Mouse (Mus musculus) lung, postnatal 0 days (tissue): ENCODE measurements at regions not wholly inside any gene's neighbourhood (a gene's known extent, or its start where the extent isn't known, plus 50 kb on each side); places are given as distances from the start of the nearest gene placed in this dataset.

Source experiments
- ATAC-seq: fragments of 200-750 bp; cut with Nextera tagmentation; 2 replicates; pipeline ENCODE4 v1.8.0; 2017; ENCODE audit warnings: moderate library complexity
- DNase-seq: peaks from one replicate; pipeline ENCODE4 v3.0.0-alpha.2; 2016; ENCODE audit warnings: low spot score
- H3K27ac ChIP-seq: fragments of 300-500 bp; sonication (generic); 2 replicates; pipeline ENCODE4 v1.5.1; 2014; ENCODE audit warnings: antibody characterized with exemption, mild to moderate bottlenecking, low read length, mixed read lengths
- H3K27me3 ChIP-seq: fragments of 300-500 bp; sonication (generic); replicated peaks from 2 replicates; pipeline ENCODE4 v1.6.1; 2014; ENCODE audit warnings: low read length, mixed read lengths; ENCODE audit not compliant: insufficient read depth
- H3K36me3 ChIP-seq: fragments of 300-500 bp; sonication (generic); 2 replicates; pipeline ENCODE4 v1.6.1; 2014; ENCODE audit warnings: low read length, mixed read lengths; ENCODE audit not compliant: insufficient read depth
- H3K4me1 ChIP-seq: fragments of 300-500 bp; sonication (generic); 2 replicates; pipeline ENCODE4 v1.6.1; 2014; ENCODE audit warnings: antibody characterized with exemption, low read depth, low read length, mixed read lengths; ENCODE audit not compliant: insufficient read depth
- H3K4me2 ChIP-seq: fragments of 300-500 bp; sonication (generic); replicated peaks from 2 replicates; pipeline ENCODE4 v1.6.1; 2014; ENCODE audit warnings: low read depth, mild to moderate bottlenecking, low read length, moderate library complexity, mixed read lengths
- H3K4me3 ChIP-seq: fragments of 300-500 bp; sonication (generic); 2 replicates; pipeline ENCODE4 v1.5.1; 2014; ENCODE audit warnings: low read depth, low read length
- H3K9ac ChIP-seq: fragments of 300-500 bp; sonication (generic); replicated peaks from 2 replicates; pipeline ENCODE4 v1.6.1; 2014; ENCODE audit warnings: low read depth, mild to moderate bottlenecking
- H3K9me3 ChIP-seq: fragments of 300-500 bp; sonication (generic); 2 replicates; pipeline ENCODE4 v1.6.1; 2016; ENCODE audit warnings: low read length, mixed read lengths
- CTCF ChIP-seq: IDR thresholded peaks from 2 replicates; pipeline ENCODE4 v1.5.1; 2016; ENCODE audit warnings: antibody characterized with exemption, mild to moderate bottlenecking
- EP300 ChIP-seq: IDR thresholded peaks from 2 replicates; pipeline ENCODE4 v1.6.1; 2016; ENCODE audit warnings: antibody characterized with exemption, mild to moderate bottlenecking, control low read depth
- WGBS: fragments of 180-500 bp; shearing (Covaris S2); extraction: QIAGEN DNeasy Blood & Tissue Kit; methylation state at CpG from one replicate; pipeline ENCODE4 v1.1.7; 2014; 5-methylcytosine and 5-hydroxymethylcytosine counted together

DNA sequence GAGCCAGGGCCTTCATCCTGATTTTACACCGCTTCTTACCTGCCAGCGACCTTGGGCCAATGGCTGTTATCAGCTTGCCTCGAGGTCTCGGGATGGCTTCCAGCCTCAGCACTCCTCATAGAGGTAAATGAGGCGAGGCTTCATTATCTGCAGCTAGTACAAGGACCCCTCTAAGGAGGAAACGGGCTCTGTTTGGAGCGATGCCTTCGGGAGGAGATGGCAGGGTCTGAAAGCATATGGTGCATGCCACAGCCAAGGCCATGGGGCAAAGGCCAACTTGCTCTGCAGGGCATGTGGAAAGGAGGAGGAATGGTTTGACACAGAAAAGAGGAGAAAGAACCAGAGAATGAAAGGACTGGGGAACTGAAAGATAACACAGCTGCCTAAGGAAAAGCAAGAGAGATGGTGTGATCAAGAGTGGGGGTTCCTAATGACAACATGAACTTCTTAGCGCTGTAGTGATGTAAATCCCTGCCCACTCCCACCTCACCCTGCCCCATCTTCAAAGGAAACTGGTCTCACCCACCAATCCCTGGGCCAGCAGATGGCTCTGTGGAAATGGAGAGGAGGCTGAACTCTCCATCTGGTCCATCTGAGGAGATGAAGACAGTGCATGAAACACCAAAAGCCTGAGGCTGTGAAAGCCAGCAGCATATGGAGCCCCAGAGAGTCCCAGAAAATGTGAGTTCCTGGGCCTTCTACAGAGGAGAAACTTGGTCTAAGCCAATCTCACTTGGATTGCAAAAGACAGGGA, 134.0 kb downstream of the Rplp1 start:
- ATAC-seq, result no peak
- Histone ChIP-seq H3K4me3 (no peak overlapping the region), H3K36me3 (no peaks in the 10 kb centered on the region), H3K27me3 (no peaks in the 10 kb centered on the region), H3K4me1 (no peaks in the 10 kb centered on the region), H3K4me2 (no peak overlapping the region), H3K9ac (no peak overlapping the region), H3K27ac (no peak overlapping the region), H3K9me3 (no peaks in the 10 kb centered on the region)
- no peak for DNase-seq
- TF ChIP-seq EP300 (no peak), CTCF (no peak)
- 83% methylated on average over 9 of the region's 9 CpGs for WGBS

DNA sequence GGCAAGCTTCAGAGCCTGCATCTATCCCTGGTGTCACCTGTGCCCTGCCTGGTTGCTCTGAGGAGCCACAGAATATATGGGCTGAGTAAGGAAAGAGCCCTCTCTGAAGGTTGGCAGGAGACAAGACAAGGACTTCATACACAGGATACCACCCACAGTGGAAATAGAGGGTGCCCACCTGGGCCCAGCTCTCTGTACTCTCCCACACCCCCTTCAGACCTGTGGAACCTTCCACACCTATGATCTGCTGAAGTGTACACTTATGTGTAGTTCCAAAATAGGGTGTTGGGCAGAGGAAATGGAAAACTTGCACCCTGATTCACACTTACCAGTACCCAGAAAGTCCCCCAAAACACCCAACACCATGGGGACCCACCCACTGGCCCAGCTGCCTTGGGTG, 135.2 kb downstream of the Rplp1 start:
- H3K4me3 ChIP-seq, result no peak overlapping the region
- DNase-seq, result no peak
- H3K4me1 ChIP-seq, result no peaks in the 10 kb centered on the region
- no peaks in the 10 kb centered on the region for H3K27me3 ChIP-seq
- no peaks in the 10 kb centered on the region for H3K9me3 ChIP-seq
- no peak overlapping the region for H3K9ac ChIP-seq
- H3K27ac ChIP-seq, result no peak overlapping the region
- H3K4me2 ChIP-seq, result no peak overlapping the region
- ATAC-seq, result no peak
- H3K36me3 ChIP-seq, result no peaks in the 10 kb centered on the region
- TF ChIP-seq CTCF (no peak), EP300 (no peak)

DNA sequence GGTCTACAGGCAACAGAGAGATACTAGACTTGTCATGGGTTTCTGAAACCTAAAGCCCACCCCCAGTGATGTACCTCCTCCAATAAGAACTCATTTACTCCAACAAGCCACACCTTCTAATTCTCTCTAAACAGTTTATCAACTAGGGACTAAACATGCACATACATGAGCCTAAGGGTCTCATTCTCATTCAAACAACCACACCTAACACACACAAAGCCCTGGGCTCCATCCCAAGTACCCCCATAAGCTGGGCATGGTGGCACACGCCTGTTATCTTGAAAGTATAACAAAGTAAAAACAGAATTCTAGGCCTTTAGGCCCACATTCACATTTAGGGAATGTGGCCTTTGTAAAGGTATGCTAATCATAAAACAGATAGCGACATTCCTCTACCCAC, 137.9 kb downstream of the Rplp1 start:
- Histone ChIP-seq H3K4me1 (no peaks in the 10 kb centered on the region), H3K4me2 (no peak overlapping the region), H3K4me3 (no peak overlapping the region), H3K27ac (no peak overlapping the region), H3K9me3 (no peaks in the 10 kb centered on the region), H3K36me3 (no peaks in the 10 kb centered on the region), H3K9ac (no peak overlapping the region), H3K27me3 (no peaks in the 10 kb centered on the region)
- ATAC-seq, result no peak
- no peak for DNase-seq
- TF ChIP-seq EP300 (no peak), CTCF (no peak)
- 87% methylated on average over 2 of the region's 2 CpGs for WGBS

DNA sequence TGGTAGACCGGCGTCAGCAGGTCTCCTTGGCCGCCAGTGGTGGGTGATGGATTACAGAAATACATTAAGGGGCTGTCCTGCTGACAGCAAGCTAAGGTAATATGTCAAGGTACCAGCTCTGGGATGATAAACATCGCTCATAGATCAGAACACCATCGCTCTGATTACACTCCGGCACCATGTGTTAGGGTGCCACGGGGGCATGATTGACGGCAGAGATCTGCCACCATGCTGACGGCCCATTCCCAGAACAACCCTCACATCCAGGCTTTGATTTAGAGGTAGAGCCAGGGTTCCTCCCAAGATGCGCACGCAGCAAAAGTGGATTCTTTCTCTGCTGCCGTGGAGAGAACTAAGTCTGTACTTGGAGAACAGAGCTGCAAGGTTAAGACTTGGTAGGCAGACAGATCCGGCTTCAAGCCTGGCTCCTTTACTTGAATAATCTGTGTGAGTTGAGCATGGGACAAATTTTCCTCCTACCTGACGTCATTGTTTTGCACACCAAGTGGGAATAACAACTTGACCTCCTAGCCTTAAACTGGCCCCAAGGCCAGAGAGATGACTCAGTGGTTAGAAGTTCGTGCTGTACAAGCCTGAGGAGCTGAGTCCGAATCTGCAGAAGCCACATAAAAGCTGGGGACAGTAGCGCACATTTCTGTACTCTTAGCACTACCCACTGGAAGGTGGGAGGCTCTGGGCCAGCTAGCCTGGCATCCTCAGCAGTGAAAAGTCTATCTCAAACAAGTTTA, 144.0 kb downstream of the Rplp1 start:
- 0 out of 2 replicates have a peak, but pooled peaks cover 2% of the 10 kb centered on the region for H3K27me3 ChIP-seq
- H3K9me3 ChIP-seq, result no peaks in the 10 kb centered on the region
- 45% methylated on average over 17 of the region's 17 CpGs for WGBS
- no peaks in the 10 kb centered on the region for H3K36me3 ChIP-seq
- no peak overlapping the region for H3K9ac ChIP-seq
- DNase-seq (no peak), ATAC-seq (no peak)
- H3K4me1 ChIP-seq, result no peaks in the 10 kb centered on the region
- TF ChIP-seq EP300 (no peak), CTCF (no peak)
- H3K4me2 ChIP-seq, result no peak overlapping the region
- H3K4me3 ChIP-seq, result no peak overlapping the region
- H3K27ac ChIP-seq, result no peak overlapping the region

DNA sequence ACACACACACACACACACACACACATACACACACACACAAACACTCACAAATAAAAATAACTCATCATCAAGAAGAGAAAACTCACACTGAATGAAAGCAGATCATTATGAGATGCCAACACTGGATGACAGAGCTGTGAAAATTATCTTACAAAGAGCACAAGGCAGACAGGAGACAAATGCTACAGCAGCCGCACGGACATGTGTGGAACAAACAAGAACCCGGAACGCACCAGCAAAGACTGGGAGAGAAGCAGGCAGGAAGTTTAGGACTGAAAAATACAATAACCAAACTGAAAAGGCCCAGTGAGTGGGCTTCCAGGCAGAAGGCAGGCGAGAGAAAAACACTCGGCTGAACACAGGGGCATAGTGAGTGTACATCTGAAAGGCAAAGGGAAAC, 148.2 kb downstream of the Rplp1 start:
- Histone ChIP-seq H3K36me3 (no peaks in the 10 kb centered on the region), H3K9ac (no peak overlapping the region), H3K27me3 (0 out of 2 replicates have a peak, but pooled peaks cover 2% of the 10 kb centered on the region), H3K4me1 (no peaks in the 10 kb centered on the region), H3K9me3 (no peaks in the 10 kb centered on the region), H3K27ac (no peak overlapping the region), H3K4me2 (no peak overlapping the region), H3K4me3 (no peak overlapping the region)
- TF ChIP-seq CTCF, result no peak
- no peak for TF ChIP-seq EP300
- DNase-seq, result no peak
- WGBS, result 56% methylated on average over 6 of the region's 6 CpGs
- ATAC-seq, result no peak

DNA sequence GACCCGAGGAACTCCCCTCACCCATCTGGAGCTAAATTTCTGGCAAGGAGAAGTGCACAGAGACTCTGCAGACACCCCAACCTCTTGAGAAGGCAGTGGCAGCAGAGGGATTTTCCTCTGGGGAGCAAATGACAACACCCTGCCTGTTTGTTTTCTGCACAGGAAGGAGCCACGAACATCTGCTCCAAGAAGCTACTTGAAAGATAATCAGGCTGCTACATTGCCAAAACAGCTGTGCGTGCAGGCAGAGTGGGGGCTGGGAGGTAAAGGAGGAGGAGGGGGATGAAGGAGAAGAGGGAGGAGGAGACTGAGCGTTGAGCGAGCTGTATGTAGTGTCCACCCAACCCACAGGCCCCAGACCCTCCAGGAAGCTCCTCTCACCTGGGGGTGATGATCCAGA, 149.0 kb downstream of the Rplp1 start:
- TF ChIP-seq CTCF (no peak), EP300 (no peak)
- DNase-seq (no peak), ATAC-seq (no peak)
- Histone ChIP-seq H3K27ac (no peak overlapping the region), H3K27me3 (0 out of 2 replicates have a peak, but pooled peaks cover 2% of the 10 kb centered on the region), H3K36me3 (no peaks in the 10 kb centered on the region), H3K4me1 (no peaks in the 10 kb centered on the region), H3K4me2 (no peak overlapping the region), H3K4me3 (no peak overlapping the region), H3K9me3 (no peaks in the 10 kb centered on the region), H3K9ac (no peak overlapping the region)
- 32% methylated on average over 5 of the region's 5 CpGs for WGBS
